Mouse (Mus musculus): ENCODE measurements around the gene Tbc1d14.

DNA sequence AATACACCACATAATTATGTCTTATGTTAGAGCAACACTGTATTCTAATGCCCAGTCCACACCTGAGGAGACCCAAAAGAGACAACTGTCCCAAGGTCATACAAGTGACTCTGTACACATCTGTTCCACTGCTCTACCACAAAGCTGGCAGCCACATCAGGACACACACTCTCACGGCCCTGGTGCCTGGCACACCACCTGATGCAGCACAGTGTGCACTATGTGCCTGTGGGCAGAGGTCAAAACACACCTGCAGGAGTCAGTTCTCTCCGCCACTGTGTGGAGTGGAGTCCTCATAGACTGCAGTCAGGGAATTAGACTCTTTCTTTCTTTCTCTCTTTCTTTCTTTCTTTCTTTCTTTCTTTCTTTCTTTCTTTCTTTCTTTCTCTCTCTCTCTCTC lies 52.1 kb downstream of the Tbc1d14 start:
- TF ChIP-seq CTCF (IDR thresholded peaks at IDR 0.05; ENCODE audit: low read depth) (no peak), EP300 (IDR thresholded peaks at IDR 0.05; ENCODE audit: low read depth) (no peak)

Measured in heart, postnatal 0 days (tissue).